Mouse (Mus musculus) midbrain, embryonic 11.5 days (tissue): ENCODE measurements around the gene Oaz1. TPM values are rescaled to one million over a fixed set of nuclear protein-coding genes. Genes with fewer than 3 reads are reported as not detected.

ENCODE experiments used
- ATAC-seq: fragments of 200-750 bp; cut with Nextera tagmentation; 2 replicates; pipeline ENCODE4 v1.8.0; 2017; ENCODE audit warnings: moderate TSS enrichment, moderate library complexity; ENCODE audit not compliant: low FRiP score
- DNase-seq: peaks from one replicate; pipeline ENCODE4 v3.0.0; 2015; ENCODE audit warnings: low spot score; ENCODE audit errors: missing footprints
- H3K27ac ChIP-seq: fragments of 300-500 bp; sonication (generic); 2 replicates; pipeline ENCODE4 v1.5.1; 2014; ENCODE audit warnings: low read depth, low read length
- H3K27me3 ChIP-seq: fragments of 300-500 bp; sonication (generic); 2 replicates; pipeline ENCODE4 v1.6.1; 2014; ENCODE audit warnings: mild to moderate bottlenecking, low read length, moderate library complexity, mixed read lengths; ENCODE audit not compliant: control insufficient read depth, insufficient read depth
- H3K36me3 ChIP-seq: fragments of 300-500 bp; sonication (generic); 2 replicates; pipeline ENCODE4 v1.6.1; 2014; ENCODE audit warnings: mild to moderate bottlenecking, low read length, moderate library complexity, mixed read lengths; ENCODE audit not compliant: control insufficient read depth, insufficient read depth
- H3K4me1 ChIP-seq: fragments of 300-500 bp; sonication (generic); 2 replicates; pipeline ENCODE4 v1.6.1; 2014; ENCODE audit warnings: low read length; ENCODE audit not compliant: control insufficient read depth, insufficient read depth
- H3K4me2 ChIP-seq: fragments of 300-500 bp; sonication (generic); 2 replicates; pipeline ENCODE4 v1.6.1; 2014; ENCODE audit warnings: mild to moderate bottlenecking, moderate library complexity
- H3K4me3 ChIP-seq: fragments of 300-500 bp; sonication (generic); 2 replicates; pipeline ENCODE4 v1.5.1; 2014; ENCODE audit warnings: low read depth, low read length
- H3K9ac ChIP-seq: fragments of 300-500 bp; sonication (generic); 2 replicates; pipeline ENCODE4 v1.6.1; 2014; ENCODE audit warnings: low read length
- H3K9me3 ChIP-seq: fragments of 300-500 bp; sonication (generic); 2 replicates; pipeline ENCODE4 v1.6.1; 2016; ENCODE audit warnings: low read length; ENCODE audit not compliant: control insufficient read depth
- WGBS: fragments of 180-500 bp; shearing (Covaris S2); extraction: QIAGEN DNeasy Blood & Tissue Kit; methylation state at CpG from one replicate; pipeline ENCODE4 v1.1.7; 2014; 5-methylcytosine and 5-hydroxymethylcytosine counted together
- polyA plus RNA-seq: library from polyadenylated mRNA; unstranded; fragments of >200 nt; fragmentation: Nextera tagmentation; extraction: Ambion mirVana; gene quantifications from 2 replicates; pipeline ENCODE4 v1.2.1, GENCODE M21; 2014

The Oaz1 gene
- polyA plus RNA-seq, 1 experiment from 2014 or later, result 1,824 TPM

GRCm38 (mm10) chr10:80837827-80838226 is 11.4 kb downstream of the Oaz1 start:
- ATAC-seq (no peak), DNase-seq (peak; percentile 54)
- Histone ChIP-seq H3K9me3 (no peaks in the 10 kb centered on the region), H3K27ac (no peak overlapping the region), H3K4me1 (peaks cover 4% of the 10 kb centered on the region), H3K4me3 (no peak overlapping the region), H3K27me3 (peaks cover 27% of the 10 kb centered on the region), H3K9ac (no peak overlapping the region), H3K36me3 (no peaks in the 10 kb centered on the region), H3K4me2 (no peak overlapping the region)
- 21% methylated on average over 2 of the region's 2 CpGs for WGBS

DNA sequence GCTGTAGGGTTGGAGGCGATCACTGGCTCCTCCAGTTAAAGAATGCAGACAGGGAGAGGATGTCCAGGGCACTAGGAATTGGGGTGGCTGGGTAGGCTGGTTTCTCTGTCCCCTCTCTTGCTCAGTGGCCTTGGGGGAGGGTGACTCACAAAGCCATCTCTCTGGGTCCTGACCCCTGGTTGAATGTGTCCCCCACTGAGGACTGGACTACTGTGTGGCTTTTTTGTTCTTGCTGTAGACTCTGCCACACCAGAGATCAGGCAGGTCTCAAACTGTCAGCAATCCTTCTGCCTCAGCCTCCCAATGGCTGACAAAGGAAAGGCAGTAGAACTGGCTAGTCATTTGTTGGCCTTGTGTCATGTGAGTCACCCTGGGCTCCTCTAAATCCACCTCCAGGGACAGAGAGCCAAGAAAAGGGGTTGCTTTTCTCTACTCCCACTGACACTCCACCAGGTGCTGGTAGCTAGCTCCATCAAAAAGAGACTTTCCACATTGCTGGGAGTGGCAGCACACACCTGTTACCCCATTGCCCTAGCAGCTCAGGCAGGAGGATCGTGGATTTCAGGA is 12.0 kb downstream of the Oaz1 start:
- peaks cover 3% of the 10 kb centered on the region; the same call in 1 of the 2 replicates for H3K4me1 ChIP-seq
- WGBS, result 55% methylated on average over 2 of the region's 2 CpGs

DNA sequence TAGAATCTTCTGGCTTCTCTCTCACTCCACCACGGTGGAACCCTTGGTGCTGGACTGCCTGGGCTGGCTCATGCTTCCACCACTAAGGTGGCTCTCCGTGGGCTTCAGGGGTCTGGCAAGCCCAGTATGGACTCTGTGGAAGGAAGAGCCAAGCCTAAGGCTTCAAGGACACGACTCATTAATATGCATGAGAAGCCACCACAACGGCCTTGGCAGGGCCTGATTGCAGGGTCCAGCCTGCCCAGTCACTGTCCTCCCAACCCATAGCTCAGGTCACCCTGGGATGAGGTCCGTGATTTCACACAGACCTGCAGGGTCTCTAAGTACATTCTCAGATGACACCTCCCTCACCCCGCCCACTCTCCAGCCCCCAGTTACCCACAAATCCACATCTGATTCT is 13.4 kb downstream of the Oaz1 start:
- H3K27me3 ChIP-seq, result peaks cover 41% of the 10 kb centered on the region
- no peak overlapping the region for H3K27ac ChIP-seq
- H3K36me3 ChIP-seq, result no peaks in the 10 kb centered on the region
- no peaks in the 10 kb centered on the region for H3K9me3 ChIP-seq
- H3K9ac ChIP-seq, result no peak overlapping the region
- DNase-seq, result peak; percentile 64
- WGBS, result 61% methylated on average over 6 of the region's 6 CpGs
- H3K4me2 ChIP-seq, result no peak overlapping the region
- no peak overlapping the region for H3K4me3 ChIP-seq
- H3K4me1 ChIP-seq, result peaks cover 8% of the 10 kb centered on the region
- ATAC-seq, result no peak

More for the DNA sequence above, 12.0 kb downstream of the Oaz1 start:
- H3K4me2 ChIP-seq, result no peak overlapping the region
- H3K4me3 ChIP-seq, result no peak overlapping the region
- ATAC-seq (no peak), DNase-seq (peak; percentile 79)
- H3K9me3 ChIP-seq, result no peaks in the 10 kb centered on the region
- H3K36me3 ChIP-seq, result no peaks in the 10 kb centered on the region
- H3K27ac ChIP-seq, result no peak overlapping the region
- H3K27me3 ChIP-seq, result peaks cover 33% of the 10 kb centered on the region
- no peak overlapping the region for H3K9ac ChIP-seq

DNA sequence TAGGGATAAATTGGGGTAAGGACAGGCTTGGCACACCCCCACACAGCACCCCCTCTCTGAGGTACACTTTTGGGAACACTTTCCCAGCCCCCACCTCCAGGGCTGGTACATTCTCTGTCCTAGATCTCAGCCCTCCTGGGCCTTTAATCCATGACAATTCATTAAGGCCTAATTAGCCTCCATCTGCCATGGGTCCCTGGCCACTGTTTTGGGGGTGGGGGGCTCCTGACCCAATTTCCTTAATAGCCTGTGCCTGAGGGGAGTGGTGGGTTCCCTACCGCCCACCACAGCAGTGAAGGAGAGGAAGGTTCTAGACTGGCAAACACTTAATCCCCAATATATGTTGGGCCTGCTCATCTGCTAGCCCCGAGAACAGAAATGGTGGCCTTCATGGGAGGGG is 15.2 kb downstream of the Oaz1 start:
- ATAC-seq, result no peak
- Histone ChIP-seq H3K9me3 (no peaks in the 10 kb centered on the region), H3K4me1 (peaks cover 8% of the 10 kb centered on the region), H3K36me3 (no peaks in the 10 kb centered on the region), H3K4me2 (no peak overlapping the region), H3K4me3 (no peak overlapping the region), H3K27ac (no peak overlapping the region), H3K27me3 (peaks cover 33% of the 10 kb centered on the region), H3K9ac (no peak overlapping the region)
- no peak for DNase-seq
- WGBS, result 78% methylated on average over 2 of the region's 2 CpGs

- H3K4me3 ChIP-seq, result no peak overlapping the region
- H3K27me3 ChIP-seq, result peaks cover 33% of the 10 kb centered on the region
- DNase-seq, result peak; percentile 77
- no peaks in the 10 kb centered on the region for H3K36me3 ChIP-seq
- H3K9me3 ChIP-seq, result no peaks in the 10 kb centered on the region
- 81% methylated on average over 15 of the region's 15 CpGs for WGBS
- H3K4me1 ChIP-seq, result peaks cover 8% of the 10 kb centered on the region
- H3K4me2 ChIP-seq, result no peak overlapping the region
- H3K9ac ChIP-seq, result no peak overlapping the region
- no peak for ATAC-seq
- no peak overlapping the region for H3K27ac ChIP-seq
Measured at GRCm38 (mm10) chr10:80842334-80842733, 15.9 kb downstream of the Oaz1 start.

DNA sequence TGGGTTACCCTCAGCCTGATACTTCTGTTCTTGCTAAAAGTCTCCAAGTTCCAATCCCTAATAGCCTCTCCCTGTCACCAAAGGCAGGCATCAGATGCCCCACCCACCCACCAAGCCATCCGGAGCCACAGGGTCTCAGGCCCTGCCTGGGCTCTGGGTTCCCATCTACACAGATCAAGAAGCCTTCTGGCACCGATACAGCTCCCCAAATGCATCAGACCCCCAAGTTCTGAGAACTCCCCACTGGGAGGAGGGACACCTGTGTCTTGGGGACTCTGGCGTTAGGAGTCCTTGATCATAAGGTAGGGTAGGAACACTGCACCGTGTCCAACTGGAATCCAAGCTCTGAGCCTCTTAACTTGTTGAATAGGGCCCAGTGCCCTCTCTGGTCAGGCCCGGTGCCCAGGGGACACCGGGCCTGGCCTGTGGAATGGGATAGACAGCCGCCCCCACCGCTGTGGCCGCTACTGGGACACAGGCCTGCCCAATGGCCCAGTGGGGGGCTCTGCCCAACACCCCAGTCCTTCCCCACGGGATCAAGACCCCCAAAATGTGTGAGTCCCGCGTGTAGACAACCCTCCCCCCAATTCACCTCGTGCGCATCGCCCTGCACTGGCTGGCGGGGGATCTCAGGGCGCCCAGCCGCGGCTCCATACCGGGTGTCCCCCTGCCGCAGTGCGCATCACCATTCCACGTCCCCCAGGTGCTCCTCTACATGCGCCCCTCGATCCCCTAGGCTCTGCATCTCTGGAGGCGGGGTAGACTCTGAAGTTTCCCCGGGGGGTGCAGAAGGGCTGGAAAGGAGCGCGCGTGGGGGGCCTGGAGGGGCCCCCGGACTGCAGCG is 16.9 kb downstream of the Oaz1 start:
- 7% methylated on average over 32 of the region's 32 CpGs for WGBS
- peak overlapping the region; percentile 62 for H3K4me2 ChIP-seq
- ATAC-seq (no peak; the same call in 1 of the 2 replicates), DNase-seq (peak; percentile 80)
- no peak overlapping the region for H3K27ac ChIP-seq
- peak overlapping the region; percentile 35 for H3K4me3 ChIP-seq
- peak overlapping the region; percentile 54 for H3K9ac ChIP-seq
- no peaks in the 10 kb centered on the region for H3K36me3 ChIP-seq
- H3K4me1 ChIP-seq, result peaks cover 8% of the 10 kb centered on the region
- no peaks in the 10 kb centered on the region for H3K9me3 ChIP-seq
- H3K27me3 ChIP-seq, result peaks cover 33% of the 10 kb centered on the region

DNA sequence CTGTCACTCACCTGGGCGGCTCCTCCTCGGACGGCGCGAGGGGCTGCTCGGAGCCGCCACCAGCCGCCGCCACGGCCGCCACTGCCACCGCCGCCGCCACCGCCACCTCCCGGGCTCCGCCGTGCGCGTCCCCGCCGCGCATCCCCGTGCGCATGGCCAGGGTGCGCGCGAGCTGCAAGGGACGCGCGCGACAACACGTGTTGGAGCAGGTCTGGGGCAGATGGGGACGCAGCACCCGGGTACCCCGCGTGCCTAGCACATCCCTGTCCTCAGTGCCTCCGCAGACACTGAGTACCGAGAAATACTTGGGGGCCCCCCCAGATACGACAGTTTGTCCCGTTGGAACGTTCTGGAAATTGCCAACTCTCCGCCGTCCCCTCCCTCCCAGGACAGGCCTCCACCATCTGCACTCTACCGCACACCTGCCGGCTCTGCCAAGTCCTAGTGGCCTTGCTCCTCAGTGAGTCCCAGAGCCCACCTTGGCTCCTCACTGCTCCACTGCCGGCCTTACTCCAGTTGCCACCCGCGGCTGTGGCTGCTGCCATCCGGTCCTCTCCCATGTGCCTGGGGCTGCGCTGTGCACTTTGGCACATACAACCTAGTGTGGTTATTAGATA is 17.6 kb downstream of the Oaz1 start, which contains the start of gene Lingo3:
TSS of gene Lingo3 (minus strand) at position 109 of the 617 bp plus-strand sequence.
- Histone ChIP-seq H3K9ac (peak within 1 kb of the TSS; percentile 54), H3K4me1 (peaks cover 8% of the 10 kb centered on the region), H3K27ac (no peak within 1 kb of the TSS), H3K36me3 (no peaks in the 10 kb centered on the region), H3K9me3 (no peaks in the 10 kb centered on the region), H3K4me3 (peak within 1 kb of the TSS; percentile 35), H3K27me3 (peaks cover 33% of the 10 kb centered on the region), H3K4me2 (peak within 1 kb of the TSS; percentile 62)
- ATAC-seq (peak; percentile 39; the same call in 1 of the 2 replicates), DNase-seq (peak; percentile 91)
- WGBS, result 4% methylated on average over 51 of the region's 51 CpGs

- peaks cover 8% of the 10 kb centered on the region for H3K4me1 ChIP-seq
- H3K36me3 ChIP-seq, result no peaks in the 10 kb centered on the region
- 63% methylated on average over 8 of the region's 8 CpGs for WGBS
- DNase-seq (peak; percentile 75), ATAC-seq (no peak)
- H3K4me2 ChIP-seq, result no peak overlapping the region
- no peak overlapping the region for H3K27ac ChIP-seq
- no peaks in the 10 kb centered on the region for H3K9me3 ChIP-seq
- peaks cover 33% of the 10 kb centered on the region for H3K27me3 ChIP-seq
- H3K4me3 ChIP-seq, result no peak overlapping the region
- no peak overlapping the region for H3K9ac ChIP-seq
Measured at GRCm38 (mm10) chr10:80845055-80845693, 18.7 kb downstream of the Oaz1 start.
